Mouse (Mus musculus): ENCODE results near the gene Chchd6.

Chchd6 gene

GRCm38 (mm10) chr6:89454437-89454836 lies 141.0 kb downstream of the Chchd6 start:
- DNase-seq (ENCODE audit: low read depth, low spot score), result no peak

DNA sequence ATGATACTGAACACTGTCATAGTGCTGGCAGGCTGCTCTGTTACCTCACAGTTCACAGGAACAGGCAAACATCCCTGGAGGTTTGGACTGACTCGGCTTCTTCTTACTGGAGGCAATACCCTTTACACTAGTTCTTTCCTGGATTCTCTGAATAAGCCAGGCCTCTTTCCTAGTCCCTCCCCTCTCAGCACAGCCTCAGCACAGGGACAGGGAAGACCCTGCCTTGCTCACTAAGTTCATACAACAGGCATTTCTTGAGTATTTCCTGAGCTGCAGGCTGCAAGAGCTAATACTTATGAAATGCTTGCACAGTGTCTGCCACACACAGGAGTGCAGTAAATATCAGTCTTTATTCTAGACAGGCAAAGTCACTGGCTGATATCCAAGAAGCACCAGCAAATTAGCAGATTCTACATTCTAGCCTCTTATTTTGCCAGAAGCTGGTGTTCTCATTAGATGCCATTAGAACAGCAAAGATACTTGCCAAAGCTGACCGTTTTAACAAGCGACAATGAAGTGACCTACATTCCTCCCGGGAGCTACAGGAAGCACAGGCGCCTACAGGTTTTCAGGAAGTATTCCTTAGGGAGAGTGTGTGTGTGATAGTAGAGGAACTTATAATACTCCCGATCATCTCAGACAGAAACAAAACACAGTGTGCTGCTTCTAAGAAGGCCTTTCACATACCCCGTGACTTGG lies 142.3 kb downstream of the Chchd6 start:
- no peak for DNase-seq (ENCODE audit: low read depth, low spot score)

- DNase-seq (ENCODE audit: low read depth, low spot score), result no peak
Measured at GRCm38 (mm10) chr6:89452356-89452755, 143.1 kb downstream of the Chchd6 start.

DNA sequence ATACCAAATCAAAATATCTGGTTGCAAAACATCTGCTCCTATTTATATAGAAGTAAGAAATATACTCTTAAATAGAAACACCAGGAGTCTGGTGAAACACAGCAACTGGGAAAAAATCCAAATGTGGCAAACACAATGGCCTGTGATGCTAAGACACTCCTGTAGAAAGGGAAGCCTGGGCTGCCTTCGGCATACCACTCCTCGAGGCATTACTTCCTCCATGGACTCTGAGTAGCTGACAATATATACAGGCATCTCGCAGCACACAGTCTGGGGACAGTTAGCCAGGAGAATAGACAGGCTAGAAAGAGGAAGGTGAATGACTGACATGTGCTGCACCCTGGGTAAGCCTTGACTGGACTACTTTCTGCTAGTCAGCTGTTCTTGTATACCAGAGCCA lies 146.7 kb downstream of the Chchd6 start:
- DNase-seq (ENCODE audit: low read depth, low spot score), result no peak

DNA sequence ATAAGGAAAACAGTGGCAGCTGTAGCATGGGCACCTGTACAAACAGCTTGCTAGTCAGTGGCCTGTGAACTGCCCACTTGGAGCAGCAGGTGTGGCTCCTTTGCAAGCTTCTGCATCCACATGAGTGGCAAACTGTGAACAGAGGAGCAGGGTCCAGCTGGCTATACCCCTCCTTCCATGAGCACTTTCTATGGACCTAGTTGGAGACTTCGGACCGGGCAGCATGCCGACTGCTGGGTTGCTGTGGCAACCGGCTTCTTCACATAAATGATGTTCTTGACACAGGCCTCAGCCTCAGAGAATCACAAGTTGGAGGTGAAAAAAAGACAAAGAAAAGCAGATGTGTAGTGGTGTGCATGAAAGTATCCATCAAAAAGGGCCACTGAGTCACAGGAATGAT lies 154.8 kb downstream of the Chchd6 start:
- DNase-seq (ENCODE audit: low read depth, low spot score), result no peak

- DNase-seq (ENCODE audit: low read depth, low spot score), result no peak
Measured at GRCm38 (mm10) chr6:89431920-89432482, 163.5 kb downstream of the Chchd6 start.

DNA sequence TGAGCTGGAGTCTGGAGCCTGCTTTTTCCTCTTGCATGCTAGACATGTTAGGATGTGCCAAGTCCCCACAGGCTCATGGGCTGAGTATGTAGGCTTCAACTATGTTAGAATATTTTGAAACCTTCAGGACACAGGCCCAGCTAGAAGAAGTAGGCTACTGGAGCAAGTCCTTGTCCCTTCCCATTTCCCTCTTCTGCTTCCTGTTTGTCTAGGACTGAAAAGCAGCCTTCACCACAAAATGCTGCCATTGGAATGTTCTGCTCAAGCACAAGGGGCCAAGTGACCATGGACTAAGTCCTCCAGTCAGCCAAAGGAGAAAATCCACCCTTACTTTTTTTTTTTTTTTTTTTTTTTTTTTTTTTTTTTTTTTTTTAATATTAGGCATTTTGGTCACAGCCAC lies 164.7 kb downstream of the Chchd6 start:
- DNase-seq (ENCODE audit: low read depth, low spot score), result no peak

GRCm38 (mm10) chr6:89428661-89429375 lies 166.6 kb downstream of the Chchd6 start:
- DNase-seq (ENCODE audit: low read depth, low spot score), result no peak

GRCm38 (mm10) chr6:89424461-89424860 lies 171.0 kb downstream of the Chchd6 start:
- DNase-seq (ENCODE audit: low read depth, low spot score), result no peak

GRCm38 (mm10) chr6:89422621-89423020 lies 172.8 kb downstream of the Chchd6 start:
- DNase-seq (ENCODE audit: low read depth, low spot score), result no peak

GRCm38 (mm10) chr6:89421922-89422321 lies 173.5 kb downstream of the Chchd6 start:
- no peak for DNase-seq (ENCODE audit: low read depth, low spot score)

- no peak for DNase-seq (ENCODE audit: low read depth, low spot score)
Measured at GRCm38 (mm10) chr6:89421503-89421902, 173.9 kb downstream of the Chchd6 start.

DNA sequence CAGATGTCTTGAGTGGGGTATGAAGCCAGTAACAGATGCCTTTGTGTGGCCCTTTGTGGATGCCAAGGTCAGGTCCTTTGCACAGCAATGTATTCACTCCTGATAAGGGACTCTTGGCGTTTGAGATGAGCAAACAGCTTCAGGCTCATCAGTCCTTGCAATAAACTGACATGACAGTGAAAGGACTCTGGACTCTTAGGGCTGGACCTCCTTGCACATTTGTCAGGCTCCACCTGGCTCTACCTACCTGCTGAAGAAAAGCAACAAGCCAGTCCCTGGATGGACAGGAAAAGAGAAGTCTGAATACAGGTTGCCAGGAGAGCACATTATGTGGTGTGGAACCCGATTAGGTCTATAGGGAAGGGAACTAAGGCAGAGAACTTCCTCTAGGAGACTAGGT lies 174.7 kb downstream of the Chchd6 start:
- DNase-seq (ENCODE audit: low read depth, low spot score), result no peak

GRCm38 (mm10) chr6:89420110-89420509 lies 175.3 kb downstream of the Chchd6 start:
- no peak for DNase-seq (ENCODE audit: low read depth, low spot score)

DNA sequence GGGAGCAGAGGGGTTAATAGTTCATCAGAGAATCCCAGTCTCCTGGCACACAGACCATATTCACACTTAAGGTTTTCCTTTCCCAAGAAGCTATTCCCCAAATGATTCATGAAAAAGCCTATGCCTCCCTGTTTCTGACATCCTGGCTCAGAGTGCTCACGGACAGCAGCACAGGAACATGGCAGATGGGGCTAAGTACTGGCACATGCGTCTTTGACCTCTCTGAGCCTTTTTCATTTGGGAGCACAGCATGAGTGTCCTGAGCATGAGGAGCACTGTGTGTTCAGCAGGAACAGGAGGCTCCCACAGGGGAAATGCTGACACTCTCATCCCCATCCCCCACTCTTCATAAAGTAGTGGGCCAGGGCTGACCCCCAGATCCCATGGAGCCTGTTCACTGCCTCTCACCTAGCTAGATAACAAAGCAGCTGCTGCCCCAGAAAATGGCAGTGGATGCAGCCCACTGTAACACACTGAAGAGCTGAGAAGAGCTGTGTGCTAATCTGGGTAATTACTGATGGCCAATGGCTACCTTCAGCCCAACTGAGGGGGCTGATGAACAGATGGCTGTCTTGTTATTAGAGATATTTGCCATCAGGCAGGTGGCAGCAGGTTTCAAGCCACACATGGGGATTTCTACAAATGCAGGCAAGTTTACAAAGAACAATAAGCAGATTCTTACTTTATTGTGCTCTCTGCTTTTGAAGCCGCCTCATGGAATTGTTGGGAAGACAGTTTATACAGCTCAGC lies 176.2 kb downstream of the Chchd6 start:
- DNase-seq (ENCODE audit: low read depth, low spot score), result no peak

DNA sequence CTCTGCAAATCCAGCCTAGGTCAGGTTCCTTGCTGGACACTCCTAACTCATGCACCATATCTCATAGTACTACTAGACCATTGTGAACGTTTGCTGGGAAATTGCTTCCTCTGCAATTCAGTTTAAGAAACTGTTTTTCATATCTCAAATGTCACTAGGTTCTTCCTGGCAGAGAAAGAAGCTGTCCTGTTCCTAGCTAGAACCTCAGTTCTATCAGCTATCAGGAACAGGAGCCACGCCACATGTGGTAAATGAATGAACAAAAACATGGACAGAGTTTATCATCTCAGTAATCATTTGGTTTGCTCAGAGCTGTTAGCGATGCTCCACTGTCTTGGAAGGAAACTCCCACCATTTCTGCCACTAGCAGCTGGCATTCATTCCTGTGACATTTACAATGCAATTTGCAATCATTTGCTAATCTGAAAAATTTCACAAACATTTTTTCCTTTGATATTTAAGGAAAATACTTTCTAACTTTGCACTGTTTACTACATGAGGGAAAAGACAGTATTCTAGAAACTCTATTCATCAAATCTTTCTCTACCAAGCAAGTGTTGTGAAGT lies 179.3 kb downstream of the Chchd6 start:
- DNase-seq (ENCODE audit: low read depth, low spot score), result no peak

GRCm38 (mm10) chr6:89415091-89415490 lies 180.4 kb downstream of the Chchd6 start:
- DNase-seq (ENCODE audit: low read depth, low spot score), result no peak

- no peak for DNase-seq (ENCODE audit: low read depth, low spot score)
Measured at GRCm38 (mm10) chr6:89414126-89414525, 181.3 kb downstream of the Chchd6 start.

DNA sequence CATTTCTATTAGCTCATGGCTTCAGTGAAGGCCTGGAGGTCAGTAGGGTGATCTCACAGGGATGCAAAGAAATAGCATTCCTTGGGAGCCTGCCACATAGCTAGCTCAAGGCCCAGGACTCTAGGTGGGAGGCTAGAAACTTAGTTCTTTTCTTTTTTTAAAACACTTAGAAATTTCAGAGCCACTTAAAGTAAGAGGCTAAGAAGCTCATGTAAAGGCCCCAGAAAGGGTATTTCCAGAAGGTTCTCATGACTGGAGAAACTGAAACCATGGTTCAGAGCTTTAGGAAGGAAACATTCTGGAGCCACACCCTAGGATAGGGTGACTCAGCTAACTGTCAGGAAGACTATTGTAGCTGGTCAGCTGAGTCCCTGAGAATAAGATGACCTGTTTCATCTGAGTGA lies 182.0 kb downstream of the Chchd6 start:
- no peak for DNase-seq (ENCODE audit: low read depth, low spot score)

GRCm38 (mm10) chr6:89412562-89412961 lies 182.9 kb downstream of the Chchd6 start:
- DNase-seq (ENCODE audit: low read depth, low spot score), result no peak

DNA sequence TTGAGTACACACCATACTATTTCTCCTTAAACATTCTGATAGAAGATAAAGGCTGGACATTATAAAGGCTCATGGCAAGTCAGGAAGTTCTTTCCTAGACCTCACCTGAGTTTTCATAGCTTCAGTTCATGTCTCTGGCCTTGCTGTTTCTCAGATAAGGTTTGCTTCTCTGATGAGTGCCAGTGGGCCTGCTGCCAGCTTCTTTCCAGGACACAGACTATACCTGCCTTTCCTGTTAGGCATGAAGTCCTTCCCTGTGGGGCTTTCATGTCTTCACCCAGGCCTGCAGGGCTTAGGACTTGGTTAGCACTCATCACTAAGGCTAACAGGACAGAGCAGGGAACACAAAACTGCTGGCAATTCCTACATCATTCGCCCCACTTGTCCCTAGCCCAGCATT lies 186.4 kb downstream of the Chchd6 start:
- no peak for DNase-seq (ENCODE audit: low read depth, low spot score)

- DNase-seq (ENCODE audit: low read depth, low spot score), result no peak
Measured at GRCm38 (mm10) chr6:89408259-89408658, 187.2 kb downstream of the Chchd6 start.
